Mouse (Mus musculus) brain, embryonic 14.5 days (tissue): ENCODE measurements around the gene Elovl6.

Source experiments
- CTCF ChIP-seq: fragments of 200-500 bp; IDR thresholded peaks from 2 replicates; pipeline ENCODE4 v1.5.1; 2012; ENCODE audit warnings: inconsistent platforms, mild to moderate bottlenecking, moderate library complexity, borderline replicate concordance; ENCODE audit not compliant: insufficient read depth, insufficient read length; ENCODE audit errors: extremely low read depth
- POLR2A ChIP-seq: fragments of 200-500 bp; IDR thresholded peaks from 2 replicates; pipeline ENCODE4 v1.6.1; 2012; ENCODE audit warnings: mild to moderate bottlenecking, inconsistent platforms, borderline replicate concordance; ENCODE audit not compliant: poor library complexity, insufficient read depth, insufficient read length, severe bottlenecking; ENCODE audit errors: extremely low read depth

- no peak for TF ChIP-seq CTCF
- peak; percentile 48; the same call in 1 of the 2 replicates for TF ChIP-seq POLR2A
Measured at GRCm38 (mm10) chr3:129533743-129534530, 1.8 kb downstream of the Elovl6 start.
